Mouse (Mus musculus) testis, adult 2 months (tissue): ENCODE measurements at regions not wholly inside any gene's neighbourhood (a gene's known extent, or its start where the extent isn't known, plus 50 kb on each side); places are given as distances from the start of the nearest gene placed in this dataset.

Source experiments
- CTCF ChIP-seq: fragments of 200-500 bp; IDR thresholded peaks from 2 replicates; pipeline ENCODE4 v1.5.1; 2012; ENCODE audit warnings: low read depth, mild to moderate bottlenecking, inconsistent platforms, low read length, moderate library complexity; ENCODE audit not compliant: control insufficient read depth, insufficient read depth, insufficient replicate concordance
- POLR2A ChIP-seq: fragments of 200-500 bp; IDR thresholded peaks from 2 replicates; pipeline ENCODE4 v1.6.1; 2012; ENCODE audit warnings: low read depth, mild to moderate bottlenecking, inconsistent platforms, low read length, moderate library complexity; ENCODE audit not compliant: control insufficient read depth

- TF ChIP-seq POLR2A (no peak), CTCF (no peak)
Observed at GRCm38 (mm10) chr13:29136231-29136630, 182.7 kb upstream of the Sox4 start.
